Mouse (Mus musculus): ENCODE results near the gene Gm20388. TPM values are rescaled to one million over a fixed set of nuclear protein-coding genes. Genes with fewer than 3 reads are reported as not detected.

The Gm20388 gene
- polyA plus RNA-seq, 1 experiment from 2014 or later: 5.5 TPM

GRCm38 (mm10) chr8:123239398-123239797 is 3328.8 kb downstream of the Gm20388 start:
- no peaks in the 10 kb centered on the region for H3K9me3 ChIP-seq
- no peak for DNase-seq (ENCODE audit: extremely low spot score, low spot score)
- H3K4me3 ChIP-seq: no peak overlapping the region
- H3K27me3 ChIP-seq (ENCODE audit: poor library complexity, severe bottlenecking): peaks cover 31% of the 10 kb centered on the region
- 86% methylated on average over 10 of the region's 10 CpGs for WGBS
- H3K36me3 ChIP-seq (replicated peaks): peaks cover 28% of the 10 kb centered on the region
- no peak overlapping the region for H3K27ac ChIP-seq
- peaks cover 29% of the 10 kb centered on the region for H3K4me1 ChIP-seq

GRCm38 (mm10) chr8:123242107-123242923 is 3331.7 kb downstream of the Gm20388 start:
- DNase-seq (ENCODE audit: extremely low spot score, low spot score): no peak
- H3K36me3 ChIP-seq (replicated peaks): peaks cover 57% of the 10 kb centered on the region
- no peaks in the 10 kb centered on the region for H3K9me3 ChIP-seq
- 90% methylated on average over 7 of the region's 7 CpGs for WGBS
- H3K4me1 ChIP-seq: peaks cover under 1% of the 10 kb centered on the region; the same call in 1 of the 2 replicates
- no peak overlapping the region for H3K27ac ChIP-seq
- peaks cover 1% of the 10 kb centered on the region; the same call in 1 of the 2 replicates for H3K27me3 ChIP-seq (ENCODE audit: poor library complexity, severe bottlenecking)
- no peak overlapping the region for H3K4me3 ChIP-seq

GRCm38 (mm10) chr8:123243053-123243452 is 3332.4 kb downstream of the Gm20388 start:
- WGBS: 71% methylated on average over 11 of the region's 11 CpGs
- H3K4me1 ChIP-seq: no peaks in the 10 kb centered on the region
- peaks cover 64% of the 10 kb centered on the region for H3K36me3 ChIP-seq (replicated peaks)
- no peak overlapping the region for H3K27ac ChIP-seq
- no peaks in the 10 kb centered on the region for H3K9me3 ChIP-seq
- H3K4me3 ChIP-seq: no peak overlapping the region
- no peaks in the 10 kb centered on the region for H3K27me3 ChIP-seq (ENCODE audit: poor library complexity, severe bottlenecking)
- no peak for DNase-seq (ENCODE audit: extremely low spot score, low spot score)

GRCm38 (mm10) chr8:123244382-123244781 is 3333.7 kb downstream of the Gm20388 start:
- DNase-seq (ENCODE audit: extremely low spot score, low spot score): no peak
- peaks cover 78% of the 10 kb centered on the region for H3K36me3 ChIP-seq (replicated peaks)
- H3K4me3 ChIP-seq: no peak overlapping the region
- WGBS: 94% methylated on average over 4 of the region's 4 CpGs
- H3K4me1 ChIP-seq: no peaks in the 10 kb centered on the region
- no peaks in the 10 kb centered on the region for H3K9me3 ChIP-seq
- no peak overlapping the region for H3K27ac ChIP-seq
- no peaks in the 10 kb centered on the region for H3K27me3 ChIP-seq (ENCODE audit: poor library complexity, severe bottlenecking)

GRCm38 (mm10) chr8:123245543-123245942 is 3334.9 kb downstream of the Gm20388 start:
- Histone ChIP-seq H3K27me3 (ENCODE audit: poor library complexity, severe bottlenecking) (no peaks in the 10 kb centered on the region), H3K9me3 (no peaks in the 10 kb centered on the region)
- WGBS: 91% methylated on average over 12 of the region's 12 CpGs

GRCm38 (mm10) chr8:123247748-123248147 is 3337.1 kb downstream of the Gm20388 start:
- DNase-seq (ENCODE audit: extremely low spot score, low spot score): no peak
- WGBS: 96% methylated on average over 6 of the region's 6 CpGs
- Histone ChIP-seq H3K27me3 (ENCODE audit: poor library complexity, severe bottlenecking) (no peaks in the 10 kb centered on the region), H3K36me3 (replicated peaks) (peaks cover 95% of the 10 kb centered on the region), H3K4me3 (no peak overlapping the region), H3K4me1 (peaks cover 8% of the 10 kb centered on the region), H3K27ac (no peak overlapping the region), H3K9me3 (no peaks in the 10 kb centered on the region)

More at GRCm38 (mm10) chr8:123245543-123245942, 3334.9 kb downstream of the Gm20388 start:
- no peak for DNase-seq (ENCODE audit: extremely low spot score, low spot score)
- Histone ChIP-seq H3K4me3 (no peak overlapping the region), H3K27ac (no peak overlapping the region), H3K4me1 (no peaks in the 10 kb centered on the region), H3K36me3 (replicated peaks) (peaks cover 89% of the 10 kb centered on the region)

- Histone ChIP-seq H3K4me3 (no peak overlapping the region), H3K27ac (no peak overlapping the region), H3K9me3 (no peaks in the 10 kb centered on the region), H3K27me3 (ENCODE audit: poor library complexity, severe bottlenecking) (no peaks in the 10 kb centered on the region), H3K4me1 (peaks cover 16% of the 10 kb centered on the region), H3K36me3 (replicated peaks) (peaks cover 87% of the 10 kb centered on the region)
- 94% methylated on average over 8 of the region's 8 CpGs for WGBS
- DNase-seq (ENCODE audit: extremely low spot score, low spot score): no peak
These were observed 3338.0 kb downstream of the Gm20388 start for GRCm38 (mm10) chr8:123248596-123248995.

GRCm38 (mm10) chr8:123250940-123251339 is 3340.3 kb downstream of the Gm20388 start:
- Histone ChIP-seq H3K4me1 (peaks cover 32% of the 10 kb centered on the region), H3K4me3 (no peak overlapping the region), H3K9me3 (no peaks in the 10 kb centered on the region), H3K36me3 (replicated peaks) (peaks cover 68% of the 10 kb centered on the region), H3K27me3 (ENCODE audit: poor library complexity, severe bottlenecking) (no peaks in the 10 kb centered on the region), H3K27ac (no peak overlapping the region)
- 95% methylated on average over 5 of the region's 5 CpGs for WGBS
- DNase-seq (ENCODE audit: extremely low spot score, low spot score): no peak

GRCm38 (mm10) chr8:123252925-123253324 is 3342.3 kb downstream of the Gm20388 start:
- peaks cover 68% of the 10 kb centered on the region for H3K36me3 ChIP-seq (replicated peaks)
- no peak overlapping the region for H3K27ac ChIP-seq
- H3K4me1 ChIP-seq: peaks cover 40% of the 10 kb centered on the region
- DNase-seq (ENCODE audit: extremely low spot score, low spot score): no peak
- no peaks in the 10 kb centered on the region for H3K27me3 ChIP-seq (ENCODE audit: poor library complexity, severe bottlenecking)
- H3K9me3 ChIP-seq: no peaks in the 10 kb centered on the region
- H3K4me3 ChIP-seq: peak overlapping the region; percentile 94
- WGBS: 74% methylated on average over 4 of the region's 4 CpGs

GRCm38 (mm10) chr8:123253451-123254098 is 3342.9 kb downstream of the Gm20388 start:
- peak overlapping the region; percentile 94 for H3K4me3 ChIP-seq
- peaks cover 40% of the 10 kb centered on the region for H3K4me1 ChIP-seq
- H3K9me3 ChIP-seq: no peaks in the 10 kb centered on the region
- H3K27me3 ChIP-seq (ENCODE audit: poor library complexity, severe bottlenecking): no peaks in the 10 kb centered on the region
- under 1% methylated on average over 40 of the region's 40 CpGs for WGBS
- H3K36me3 ChIP-seq (replicated peaks): peaks cover 68% of the 10 kb centered on the region
- no peak for DNase-seq (ENCODE audit: extremely low spot score, low spot score)
- H3K27ac ChIP-seq: peak overlapping the region; percentile 93

GRCm38 (mm10) chr8:123254099-123254885 is 3343.7 kb downstream of the Gm20388 start, which contains the start of the genes Zfp276 and Vps9d1:
TSS of gene Zfp276 (plus strand) at chr8:123254195.
TSS of gene Vps9d1 (minus strand) at chr8:123254348.
- WGBS: under 1% methylated on average over 99 of the region's 99 CpGs
- H3K36me3 ChIP-seq (replicated peaks): peaks cover 68% of the 10 kb centered on the region
- no peaks in the 10 kb centered on the region for H3K9me3 ChIP-seq
- peaks cover 40% of the 10 kb centered on the region for H3K4me1 ChIP-seq
- peak; percentile 86 for DNase-seq (ENCODE audit: extremely low spot score, low spot score)
- H3K27me3 ChIP-seq (ENCODE audit: poor library complexity, severe bottlenecking): no peaks in the 10 kb centered on the region
- peak within 1 kb of the TSS; percentile 94 for H3K4me3 ChIP-seq
- H3K27ac ChIP-seq: peak within 1 kb of the TSS; percentile 93

- no peaks in the 10 kb centered on the region for H3K27me3 ChIP-seq (ENCODE audit: poor library complexity, severe bottlenecking)
- no peak overlapping the region for H3K27ac ChIP-seq
- no peak for DNase-seq (ENCODE audit: extremely low spot score, low spot score)
- peak overlapping the region; percentile 94 for H3K4me3 ChIP-seq
- 65% methylated on average over 6 of the region's 6 CpGs for WGBS
- peaks cover 40% of the 10 kb centered on the region for H3K4me1 ChIP-seq
- no peaks in the 10 kb centered on the region for H3K9me3 ChIP-seq
- H3K36me3 ChIP-seq (replicated peaks): peaks cover 68% of the 10 kb centered on the region
These were observed 3344.5 kb downstream of the Gm20388 start for GRCm38 (mm10) chr8:123255170-123255569.
